Mouse (Mus musculus): ENCODE measurements around the gene Fcer1g. TPM values are rescaled to one million over a fixed set of nuclear protein-coding genes. Genes with fewer than 3 reads are reported as not detected.

The Fcer1g gene
- polyA plus RNA-seq, 2 experiments, result 49.7 to 91.4 TPM

GRCm38 (mm10) chr1:171213801-171214496 lies 20.2 kb downstream of the Fcer1g start, which contains the start of gene Nr1i3:
Nr1i3 (plus strand) TSS chr1:171213970.
- Histone ChIP-seq H3K4me2 (replicated peaks; ENCODE audit: low read depth, low read length, severe bottlenecking) (no peak within 1 kb of the TSS), H3K9me3 (ENCODE audit: control insufficient read depth, low read length) (no peaks in the 10 kb centered on the region), H3K27me3 (ENCODE audit: control insufficient read depth, insufficient read depth, low read length) (no peaks in the 10 kb centered on the region), H3K36me3 (ENCODE audit: control insufficient read depth, insufficient read depth, low read length) (0 out of 2 replicates have a peak, but pooled peaks cover 3% of the 10 kb centered on the region), H3K9ac (ENCODE audit: low read depth, low read length, severe bottlenecking) (no peak within 1 kb of the TSS), H3K4me1 (ENCODE audit: control insufficient read depth, insufficient read depth, low read length) (no peaks in the 10 kb centered on the region), H3K4me3 (replicated peaks; ENCODE audit: low read length) (no peak within 1 kb of the TSS), H3K27ac (replicated peaks; ENCODE audit: low read depth, low read length) (no peak within 1 kb of the TSS)
- WGBS, result 67% methylated on average over 10 of the region's 10 CpGs
- ATAC-seq (ENCODE audit: low FRiP score, low read depth) (no peak), DNase-seq (ENCODE audit: low spot score) (no peak)
- no peak for TF ChIP-seq POLR2A (IDR thresholded peaks at IDR 0.05; ENCODE audit: borderline replicate concordance, extremely low read depth, insufficient read depth, insufficient read length)

GRCm38 (mm10) chr1:171212854-171213253 lies 21.3 kb downstream of the Fcer1g start:
- no peak for ATAC-seq (ENCODE audit: low FRiP score, low read depth)
- no peak for TF ChIP-seq POLR2A (IDR thresholded peaks at IDR 0.05; ENCODE audit: borderline replicate concordance, extremely low read depth, insufficient read depth, insufficient read length)
- Histone ChIP-seq H3K27ac (replicated peaks; ENCODE audit: low read depth, low read length) (no peak overlapping the region), H3K9ac (ENCODE audit: low read depth, low read length, severe bottlenecking) (no peak overlapping the region), H3K36me3 (ENCODE audit: control insufficient read depth, insufficient read depth, low read length) (no peaks in the 10 kb centered on the region), H3K27me3 (ENCODE audit: control insufficient read depth, insufficient read depth, low read length) (no peaks in the 10 kb centered on the region), H3K9me3 (ENCODE audit: control insufficient read depth, low read length) (no peaks in the 10 kb centered on the region), H3K4me2 (replicated peaks; ENCODE audit: low read depth, low read length, severe bottlenecking) (no peak overlapping the region), H3K4me3 (replicated peaks; ENCODE audit: low read length) (no peak overlapping the region), H3K4me1 (ENCODE audit: control insufficient read depth, insufficient read depth, low read length) (no peaks in the 10 kb centered on the region)
- WGBS, result 62% methylated on average over 3 of the region's 3 CpGs
- DNase-seq (ENCODE audit: low spot score), result no peak

GRCm38 (mm10) chr1:171209409-171209808 lies 24.8 kb downstream of the Fcer1g start:
- H3K9me3 ChIP-seq (ENCODE audit: control insufficient read depth, low read length), result no peaks in the 10 kb centered on the region
- no peaks in the 10 kb centered on the region for H3K4me1 ChIP-seq (ENCODE audit: control insufficient read depth, insufficient read depth, low read length)
- H3K36me3 ChIP-seq (ENCODE audit: control insufficient read depth, insufficient read depth, low read length), result no peaks in the 10 kb centered on the region
- no peak overlapping the region for H3K4me2 ChIP-seq (replicated peaks; ENCODE audit: low read depth, low read length, severe bottlenecking)
- H3K4me3 ChIP-seq (replicated peaks; ENCODE audit: low read length), result no peak overlapping the region
- no peak overlapping the region for H3K9ac ChIP-seq (ENCODE audit: low read depth, low read length, severe bottlenecking)
- 26% methylated on average over 4 of the region's 4 CpGs for WGBS
- no peak overlapping the region for H3K27ac ChIP-seq (replicated peaks; ENCODE audit: low read depth, low read length)
- TF ChIP-seq POLR2A (IDR thresholded peaks at IDR 0.05; ENCODE audit: borderline replicate concordance, extremely low read depth, insufficient read depth, insufficient read length), result no peak
- DNase-seq (ENCODE audit: low spot score), result no peak
- ATAC-seq (ENCODE audit: low FRiP score, low read depth), result no peak
- no peaks in the 10 kb centered on the region for H3K27me3 ChIP-seq (ENCODE audit: control insufficient read depth, insufficient read depth, low read length)

- DNase-seq (ENCODE audit: low spot score), result no peak
- Histone ChIP-seq H3K4me3 (replicated peaks; ENCODE audit: low read length) (no peak overlapping the region), H3K4me1 (ENCODE audit: control insufficient read depth, insufficient read depth, low read length) (no peaks in the 10 kb centered on the region), H3K4me2 (replicated peaks; ENCODE audit: low read depth, low read length, severe bottlenecking) (no peak overlapping the region), H3K9ac (ENCODE audit: low read depth, low read length, severe bottlenecking) (no peak overlapping the region), H3K9me3 (ENCODE audit: control insufficient read depth, low read length) (no peaks in the 10 kb centered on the region), H3K36me3 (ENCODE audit: control insufficient read depth, insufficient read depth, low read length) (no peaks in the 10 kb centered on the region), H3K27ac (replicated peaks; ENCODE audit: low read depth, low read length) (no peak overlapping the region), H3K27me3 (ENCODE audit: control insufficient read depth, insufficient read depth, low read length) (no peaks in the 10 kb centered on the region)
- ATAC-seq (ENCODE audit: low FRiP score, low read depth), result no peak
- no peak for TF ChIP-seq POLR2A (IDR thresholded peaks at IDR 0.05; ENCODE audit: borderline replicate concordance, extremely low read depth, insufficient read depth, insufficient read length)
- 70% methylated on average over 6 of the region's 6 CpGs for WGBS
These were observed 28.3 kb downstream of the Fcer1g start for GRCm38 (mm10) chr1:171205704-171206493.

- H3K9ac ChIP-seq (ENCODE audit: low read depth, low read length, severe bottlenecking), result no peak overlapping the region
- DNase-seq (ENCODE audit: low spot score) (no peak), ATAC-seq (ENCODE audit: low FRiP score, low read depth) (no peak)
- no peak overlapping the region for H3K27ac ChIP-seq (replicated peaks; ENCODE audit: low read depth, low read length)
- no peak overlapping the region for H3K4me3 ChIP-seq (replicated peaks; ENCODE audit: low read length)
- no peaks in the 10 kb centered on the region for H3K27me3 ChIP-seq (ENCODE audit: control insufficient read depth, insufficient read depth, low read length)
- H3K4me2 ChIP-seq (replicated peaks; ENCODE audit: low read depth, low read length, severe bottlenecking), result no peak overlapping the region
- no peaks in the 10 kb centered on the region for H3K9me3 ChIP-seq (ENCODE audit: control insufficient read depth, low read length)
- WGBS, result 24% methylated on average over 7 of the region's 7 CpGs
- no peaks in the 10 kb centered on the region for H3K36me3 ChIP-seq (ENCODE audit: control insufficient read depth, insufficient read depth, low read length)
- no peaks in the 10 kb centered on the region for H3K4me1 ChIP-seq (ENCODE audit: control insufficient read depth, insufficient read depth, low read length)
- no peak for TF ChIP-seq POLR2A (IDR thresholded peaks at IDR 0.05; ENCODE audit: borderline replicate concordance, extremely low read depth, insufficient read depth, insufficient read length)
These were observed 29.9 kb downstream of the Fcer1g start for GRCm38 (mm10) chr1:171204249-171204644.
